Mouse (Mus musculus) megakaryocyte, embryonic 14.5 days (primary cell): ENCODE data around the gene Tbx3.

Source experiments
- FLI1 ChIP-seq: IDR thresholded peaks from 2 replicates; pipeline ENCODE4 v1.6.1; 2012; ENCODE audit warnings: low read length, inconsistent platforms, mixed read lengths
- GATA1 ChIP-seq: IDR thresholded peaks from 3 replicates; pipeline ENCODE4 v1.6.1; 2012; ENCODE audit warnings: mixed read lengths, low read length, inconsistent platforms, borderline replicate concordance

DNA sequence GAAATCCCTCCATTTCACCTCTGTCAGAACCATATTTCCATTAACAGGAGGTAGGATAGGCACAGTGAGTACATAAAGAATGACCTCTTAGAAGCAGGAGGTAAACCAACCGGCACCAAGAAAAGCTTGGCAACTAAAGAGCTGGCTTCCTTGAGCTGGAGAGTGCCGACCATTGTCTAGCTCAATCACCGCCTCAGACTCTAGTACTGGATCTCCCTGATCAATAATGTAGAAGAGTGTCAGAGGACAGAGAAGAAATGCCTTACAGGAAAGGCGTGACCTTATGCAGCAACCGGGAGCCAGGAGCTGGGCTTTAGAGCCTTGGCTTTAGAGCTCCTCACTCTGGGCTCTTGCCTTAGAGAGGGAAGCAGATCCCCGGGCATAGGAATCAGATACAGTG, 4.7 kb upstream of the Tbx3 start:
- TF ChIP-seq GATA1 (no peak), FLI1 (no peak)
